Mouse (Mus musculus) megakaryocyte-erythroid progenitor cell, adult 5 weeks (primary cell): ENCODE results near the gene Hcfc1. TPM values are rescaled to one million over a fixed set of nuclear protein-coding genes. Genes with fewer than 3 reads are reported as not detected.

Experiments
- polyA plus RNA-seq: library from polyadenylated mRNA; stranded (reverse); fragments of >175 nt; gene quantifications from 2 replicates; pipeline ENCODE4 v1.2.3, GENCODE M21; 2012

Hcfc1 gene
- 129 and 154 TPM in 2 replicates for polyA plus RNA-seq

GRCm38 (mm10) chrX:73966248-73967176, at the start of gene Hcfc1:
Hcfc1 (minus strand) TSS chrX:73966357.

GRCm38 (mm10) chrX:73930402-73931062, 35.6 kb downstream of the Hcfc1 start, which contains the start of gene Renbp:
Renbp (minus strand) TSS chrX:73930850.

GRCm38 (mm10) chrX:73921823-73922549, 44.2 kb downstream of the Hcfc1 start, which contains the start of the genes Arhgap4 and Naa10:
Arhgap4 (minus strand) TSS chrX:73921870.
Naa10 (minus strand) TSS chrX:73921944.

GRCm38 (mm10) chrX:73895719-73896118, 70.4 kb downstream of the Hcfc1 start, which contains the start of gene L1cam:
L1cam (minus strand) TSS chrX:73896105.

Other genes starting within 250 kb of the Hcfc1 start
- gene Abcd1, start 249.8 kb downstream of the Hcfc1 start, polyA plus RNA-seq = 52.2 and 64.9 TPM in 2 replicates
- 0.05 and 0.28 TPM in 2 replicates for gene Plxnb3, start 209.3 kb downstream of the Hcfc1 start, polyA plus RNA-seq
- 0.09 and 0.21 TPM in 2 replicates for gene Srpk3, start 192.0 kb downstream of the Hcfc1 start, polyA plus RNA-seq
- gene Idh3g, start 179.5 kb downstream of the Hcfc1 start, polyA plus RNA-seq = 32.7 and 38.6 TPM in 2 replicates
- 25.8 and 39.7 TPM in 2 replicates for gene Ssr4, start 179.3 kb downstream of the Hcfc1 start, polyA plus RNA-seq
- 0.97 and 1.5 TPM in 2 replicates for gene Pdzd4, start 141.4 kb downstream of the Hcfc1 start, polyA plus RNA-seq
- not detected in 2 replicates for gene Avpr2, start 74.3 kb downstream of the Hcfc1 start, polyA plus RNA-seq
- 1.2 and 1.6 TPM in 2 replicates for gene L1cam, start 70.3 kb downstream of the Hcfc1 start, polyA plus RNA-seq
- 31.8 and 39.8 TPM in 2 replicates for gene Arhgap4, start 44.5 kb downstream of the Hcfc1 start, polyA plus RNA-seq
- gene Naa10, start 44.4 kb downstream of the Hcfc1 start, polyA plus RNA-seq = 178 and 186 TPM in 2 replicates
- gene Renbp, start 35.5 kb downstream of the Hcfc1 start, polyA plus RNA-seq = 44.9 and 57.0 TPM in 2 replicates
- gene Irak1, start 57.6 kb upstream of the Hcfc1 start, polyA plus RNA-seq = 427 and 510 TPM in 2 replicates
- gene Opn1mw, start 161.1 kb upstream of the Hcfc1 start, polyA plus RNA-seq = not detected in 2 replicates
- gene Mecp2, start 169.0 kb upstream of the Hcfc1 start, polyA plus RNA-seq = 33.5 and 42.0 TPM in 2 replicates
- not detected in 2 replicates for gene Tex28, start 201.5 kb upstream of the Hcfc1 start, polyA plus RNA-seq
- gene Tktl1, start 210.9 kb upstream of the Hcfc1 start, polyA plus RNA-seq = not detected in 2 replicates